Mouse (Mus musculus): ENCODE measurements around the gene Axin1. TPM values are rescaled to one million over a fixed set of nuclear protein-coding genes. Genes with fewer than 3 reads are reported as not detected.
A peak's percentile ranks its signal among the peaks of the same experiment; 100 is the strongest.

Gene Axin1
- total RNA-seq, 4 experiments from 2014 or later, result 42.6 to 52.2 (median 46.2) TPM

GRCm38 (mm10) chr17:26240120-26240790, 101.8 kb downstream of the Axin1 start:
- DNase-seq, result no peak

- DNase-seq, result no peak
These were observed 102.5 kb downstream of the Axin1 start for GRCm38 (mm10) chr17:26240990-26241389.

- peak; percentile 79 for DNase-seq
These were observed 105.1 kb downstream of the Axin1 start for GRCm38 (mm10) chr17:26243471-26244100.

- peak; percentile 93 for DNase-seq
These were observed 105.8 kb downstream of the Axin1 start, which contains the start of gene Fam234a for GRCm38 (mm10) chr17:26244101-26244841. Gene Fam234a, minus strand, starts transcription at chr17:26244242.

Other genes with a start within 250 kb of the Axin1 start
- gene Rab40c, start 219.0 kb upstream of the Axin1 start, total RNA-seq (2022), result 10 to 100 TPM; 33.9 to 65.0 (median 36.3) TPM
- gene Pigq, start 193.8 kb upstream of the Axin1 start, total RNA-seq (2022), result 100 to 1,000 TPM; 101 to 126 (median 111) TPM
- gene Nhlrc4, start 193.7 kb upstream of the Axin1 start, total RNA-seq (2022), result not detected
- not detected for gene A930017K11Rik, start 186.1 kb upstream of the Axin1 start, total RNA-seq (2022)
- 10 to 100 TPM; 20.1 to 34.6 (median 24.9) TPM for gene Capn15, start 152.9 kb upstream of the Axin1 start, total RNA-seq (2022)
- gene Rab11fip3, start 69.1 kb upstream of the Axin1 start, total RNA-seq (2022), result 10 to 100 TPM; 22.7 to 37.2 (median 29.9) TPM
- 10 to 100 TPM; 23.0 to 26.8 (median 24.2) TPM for gene Decr2, start 48.4 kb upstream of the Axin1 start, total RNA-seq (2022)
- gene Nme4, start 43.1 kb upstream of the Axin1 start, total RNA-seq (2022), result 10 to 100 TPM in 1 of 4 experiments, 1 to 10 TPM in 3; 2.1 to 10.4 (median 6.0) TPM
- gene Tmem8, start 25.4 kb upstream of the Axin1 start, total RNA-seq (2022), result 10 to 100 TPM in 3 of 4 experiments, 1 to 10 TPM in 1; 7.8 to 14.9 (median 12.0) TPM
- gene Mrpl28, start 15.2 kb upstream of the Axin1 start, total RNA-seq (2022), result 10 to 100 TPM; 96.1 to 98.0 (median 96.8) TPM
- 1 to 10 TPM; 1.8 to 3.7 (median 2.4) TPM for gene Pdia2, start 60.4 kb downstream of the Axin1 start, total RNA-seq (2022)
- gene Rgs11, start 64.3 kb downstream of the Axin1 start, total RNA-seq (2022), result 100 to 1,000 TPM in 2 of 4 experiments, 10 to 100 TPM in 2; 47.1 to 158 (median 93.6) TPM
- 10 to 100 TPM; 14.5 to 30.7 (median 20.6) TPM for gene Arhgdig, start 69.1 kb downstream of the Axin1 start, total RNA-seq (2022)
- 100 to 1,000 TPM; 108 to 126 (median 119) TPM for gene Fam234a, start 105.6 kb downstream of the Axin1 start, total RNA-seq (2022)
- gene Luc7l, start 114.2 kb downstream of the Axin1 start, total RNA-seq (2022), result 10 to 100 TPM; 52.9 to 90.2 (median 70.1) TPM

Measured in adrenal gland, adult 8-10 months (tissue).